Mouse (Mus musculus): ENCODE data around the gene Rsph1. TPM values are rescaled to one million over a fixed set of nuclear protein-coding genes. Genes with fewer than 3 reads are reported as not detected.

Rsph1 gene
- polyA plus RNA-seq, 1 experiment from 2014 or later, result 1.7 TPM

- no peak within 1 kb of the TSS for H3K27ac ChIP-seq (ENCODE audit: low read depth, low read length)
- no peaks in the 10 kb centered on the region for H3K27me3 ChIP-seq (ENCODE audit: control insufficient read depth, insufficient read depth, low read length)
- no peak within 1 kb of the TSS for H3K4me2 ChIP-seq
- H3K9ac ChIP-seq (ENCODE audit: low read depth, low read length), result no peak within 1 kb of the TSS
- no peaks in the 10 kb centered on the region for H3K36me3 ChIP-seq (ENCODE audit: control insufficient read depth, insufficient read depth, low read length)
- no peak within 1 kb of the TSS for H3K4me3 ChIP-seq (ENCODE audit: low read depth, low read length)
- H3K4me1 ChIP-seq (ENCODE audit: control insufficient read depth, insufficient read depth, low read length), result no peaks in the 10 kb centered on the region
- no peak for ATAC-seq (replicated peaks; ENCODE audit: insufficient number of reproducible peaks, low FRiP score, low TSS enrichment)
- 92% methylated on average over 1 of the region's 1 CpGs for WGBS (ENCODE audit: insufficient replicate concordance)
- H3K9me3 ChIP-seq (replicated peaks; ENCODE audit: control insufficient read depth, low read length), result no peaks in the 10 kb centered on the region
Measured at GRCm38 (mm10) chr17:31286492-31286891, 9.3 kb upstream of the Rsph1 start, which contains the start of gene Slc37a1. Slc37a1 (plus strand) TSS chr17:31286792.

GRCm38 (mm10) chr17:31285867-31286266, 8.7 kb upstream of the Rsph1 start:
- WGBS (ENCODE audit: insufficient replicate concordance), result 78% methylated on average over 2 of the region's 2 CpGs
- Histone ChIP-seq H3K27me3 (ENCODE audit: control insufficient read depth, insufficient read depth, low read length) (no peaks in the 10 kb centered on the region), H3K27ac (ENCODE audit: low read depth, low read length) (no peak overlapping the region), H3K9ac (ENCODE audit: low read depth, low read length) (no peak overlapping the region), H3K4me2 (no peak overlapping the region), H3K4me1 (ENCODE audit: control insufficient read depth, insufficient read depth, low read length) (no peaks in the 10 kb centered on the region), H3K36me3 (ENCODE audit: control insufficient read depth, insufficient read depth, low read length) (no peaks in the 10 kb centered on the region), H3K9me3 (replicated peaks; ENCODE audit: control insufficient read depth, low read length) (no peaks in the 10 kb centered on the region), H3K4me3 (ENCODE audit: low read depth, low read length) (no peak overlapping the region)
- ATAC-seq (replicated peaks; ENCODE audit: insufficient number of reproducible peaks, low FRiP score, low TSS enrichment), result no peak

- Histone ChIP-seq H3K4me1 (ENCODE audit: control insufficient read depth, insufficient read depth, low read length) (no peaks in the 10 kb centered on the region), H3K9me3 (replicated peaks; ENCODE audit: control insufficient read depth, low read length) (no peaks in the 10 kb centered on the region), H3K27ac (ENCODE audit: low read depth, low read length) (no peak overlapping the region), H3K4me2 (no peak overlapping the region), H3K9ac (ENCODE audit: low read depth, low read length) (no peak overlapping the region), H3K27me3 (ENCODE audit: control insufficient read depth, insufficient read depth, low read length) (no peaks in the 10 kb centered on the region), H3K36me3 (ENCODE audit: control insufficient read depth, insufficient read depth, low read length) (no peaks in the 10 kb centered on the region), H3K4me3 (ENCODE audit: low read depth, low read length) (no peak overlapping the region)
- no peak for ATAC-seq (replicated peaks; ENCODE audit: insufficient number of reproducible peaks, low FRiP score, low TSS enrichment)
- WGBS (ENCODE audit: insufficient replicate concordance), result 34% methylated on average over 7 of the region's 7 CpGs
Measured at GRCm38 (mm10) chr17:31282687-31283053, 5.5 kb upstream of the Rsph1 start.

GRCm38 (mm10) chr17:31281830-31282686, 4.9 kb upstream of the Rsph1 start:
- no peak for ATAC-seq (replicated peaks; ENCODE audit: insufficient number of reproducible peaks, low FRiP score, low TSS enrichment)
- WGBS (ENCODE audit: insufficient replicate concordance), result 42% methylated on average over 19 of the region's 19 CpGs
- no peak overlapping the region for H3K4me3 ChIP-seq (ENCODE audit: low read depth, low read length)

GRCm38 (mm10) chr17:31280269-31280668, 3.1 kb upstream of the Rsph1 start:
- Histone ChIP-seq H3K36me3 (ENCODE audit: control insufficient read depth, insufficient read depth, low read length) (no peaks in the 10 kb centered on the region), H3K4me2 (no peak overlapping the region), H3K9ac (ENCODE audit: low read depth, low read length) (no peak overlapping the region), H3K27me3 (ENCODE audit: control insufficient read depth, insufficient read depth, low read length) (no peaks in the 10 kb centered on the region), H3K4me3 (ENCODE audit: low read depth, low read length) (no peak overlapping the region), H3K4me1 (ENCODE audit: control insufficient read depth, insufficient read depth, low read length) (no peaks in the 10 kb centered on the region), H3K9me3 (replicated peaks; ENCODE audit: control insufficient read depth, low read length) (no peaks in the 10 kb centered on the region), H3K27ac (ENCODE audit: low read depth, low read length) (no peak overlapping the region)
- ATAC-seq (replicated peaks; ENCODE audit: insufficient number of reproducible peaks, low FRiP score, low TSS enrichment), result no peak
- 46% methylated on average over 6 of the region's 6 CpGs for WGBS (ENCODE audit: insufficient replicate concordance)

More at GRCm38 (mm10) chr17:31281830-31282686, 4.9 kb upstream of the Rsph1 start:
- no peaks in the 10 kb centered on the region for H3K27me3 ChIP-seq (ENCODE audit: control insufficient read depth, insufficient read depth, low read length)
- no peak overlapping the region for H3K9ac ChIP-seq (ENCODE audit: low read depth, low read length)
- H3K4me2 ChIP-seq, result no peak overlapping the region
- H3K36me3 ChIP-seq (ENCODE audit: control insufficient read depth, insufficient read depth, low read length), result no peaks in the 10 kb centered on the region
- no peak overlapping the region for H3K27ac ChIP-seq (ENCODE audit: low read depth, low read length)
- no peaks in the 10 kb centered on the region for H3K4me1 ChIP-seq (ENCODE audit: control insufficient read depth, insufficient read depth, low read length)
- no peaks in the 10 kb centered on the region for H3K9me3 ChIP-seq (replicated peaks; ENCODE audit: control insufficient read depth, low read length)

GRCm38 (mm10) chr17:31279541-31279940, 2.4 kb upstream of the Rsph1 start:
- no peak overlapping the region for H3K4me3 ChIP-seq (ENCODE audit: low read depth, low read length)
- WGBS (ENCODE audit: insufficient replicate concordance), result 60% methylated on average over 9 of the region's 9 CpGs

DNA sequence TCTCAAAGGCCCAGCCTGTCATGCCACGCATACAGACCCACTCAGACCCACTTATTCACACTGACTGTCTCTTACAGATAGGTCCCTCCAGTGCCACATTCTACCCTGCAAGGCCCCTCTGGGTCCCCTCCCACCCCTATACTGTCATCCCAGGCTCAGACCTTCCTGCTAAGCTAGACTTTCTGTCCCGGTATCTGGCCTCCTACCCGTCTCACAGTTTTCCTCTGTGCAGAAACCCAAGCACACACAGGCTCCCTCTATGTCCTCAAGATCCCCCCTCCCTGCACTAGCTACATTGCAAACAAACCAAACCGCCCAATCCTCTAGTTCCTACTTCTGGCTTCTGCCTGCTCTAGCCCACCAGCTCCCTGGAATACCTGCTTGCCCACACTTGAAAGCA, 748 bp upstream of the Rsph1 start:
- Histone ChIP-seq H3K36me3 (ENCODE audit: control insufficient read depth, insufficient read depth, low read length) (no peaks in the 10 kb centered on the region), H3K27me3 (ENCODE audit: control insufficient read depth, insufficient read depth, low read length) (no peaks in the 10 kb centered on the region), H3K9me3 (replicated peaks; ENCODE audit: control insufficient read depth, low read length) (no peaks in the 10 kb centered on the region), H3K4me1 (ENCODE audit: control insufficient read depth, insufficient read depth, low read length) (no peaks in the 10 kb centered on the region), H3K4me2 (no peak overlapping the region), H3K27ac (ENCODE audit: low read depth, low read length) (no peak overlapping the region), H3K9ac (ENCODE audit: low read depth, low read length) (no peak overlapping the region), H3K4me3 (ENCODE audit: low read depth, low read length) (no peak overlapping the region)
- WGBS (ENCODE audit: insufficient replicate concordance), result 65% methylated on average over 4 of the region's 4 CpGs
- no peak for ATAC-seq (replicated peaks; ENCODE audit: insufficient number of reproducible peaks, low FRiP score, low TSS enrichment)

More at GRCm38 (mm10) chr17:31279541-31279940, 2.4 kb upstream of the Rsph1 start:
- Histone ChIP-seq H3K27ac (ENCODE audit: low read depth, low read length) (no peak overlapping the region), H3K9ac (ENCODE audit: low read depth, low read length) (no peak overlapping the region), H3K9me3 (replicated peaks; ENCODE audit: control insufficient read depth, low read length) (no peaks in the 10 kb centered on the region), H3K4me2 (no peak overlapping the region), H3K4me1 (ENCODE audit: control insufficient read depth, insufficient read depth, low read length) (no peaks in the 10 kb centered on the region), H3K27me3 (ENCODE audit: control insufficient read depth, insufficient read depth, low read length) (no peaks in the 10 kb centered on the region), H3K36me3 (ENCODE audit: control insufficient read depth, insufficient read depth, low read length) (no peaks in the 10 kb centered on the region)
- no peak for ATAC-seq (replicated peaks; ENCODE audit: insufficient number of reproducible peaks, low FRiP score, low TSS enrichment)

DNA sequence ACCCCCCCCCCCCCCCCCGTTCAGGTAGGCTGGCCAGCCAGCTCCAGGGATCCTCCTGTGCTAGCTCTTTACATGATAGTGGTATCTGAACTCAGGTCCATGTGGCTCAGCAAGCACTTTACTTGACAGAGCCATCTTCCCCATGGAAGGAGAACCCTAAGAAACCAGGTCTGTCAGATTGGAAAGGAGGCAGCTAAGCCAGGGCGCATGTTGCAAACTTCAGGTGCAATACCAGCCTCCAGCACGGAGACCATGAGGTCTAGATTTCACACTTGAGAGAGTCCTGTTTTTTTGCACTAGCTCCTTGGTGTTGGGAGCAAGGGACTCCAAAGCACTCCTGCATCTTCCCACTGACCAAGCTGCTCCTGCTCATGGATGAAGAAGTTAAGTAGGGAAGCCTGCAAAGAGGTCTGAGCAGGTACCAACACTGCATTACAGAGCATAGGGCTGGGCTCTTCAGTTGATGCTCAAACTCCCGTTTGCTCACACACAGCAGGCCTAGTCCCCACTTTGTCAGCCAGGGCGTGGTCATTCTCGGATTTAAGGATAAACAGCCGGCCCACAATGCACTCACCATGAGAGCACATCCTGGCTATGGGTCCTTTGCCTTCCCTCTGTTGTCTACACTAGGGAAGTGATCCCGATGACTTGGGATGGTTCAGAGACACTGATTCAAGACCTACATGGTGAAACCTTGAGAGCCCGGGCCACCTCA, 819 bp downstream of the Rsph1 start:
- 26% methylated on average over 9 of the region's 9 CpGs for WGBS (ENCODE audit: insufficient replicate concordance)
- Histone ChIP-seq H3K9ac (ENCODE audit: low read depth, low read length) (0 out of 2 replicates have a peak overlapping the region, but pooled peaks have one; percentile 35), H3K9me3 (replicated peaks; ENCODE audit: control insufficient read depth, low read length) (no peaks in the 10 kb centered on the region), H3K4me3 (ENCODE audit: low read depth, low read length) (peak overlapping the region; percentile 53), H3K27me3 (ENCODE audit: control insufficient read depth, insufficient read depth, low read length) (no peaks in the 10 kb centered on the region), H3K4me1 (ENCODE audit: control insufficient read depth, insufficient read depth, low read length) (no peaks in the 10 kb centered on the region), H3K36me3 (ENCODE audit: control insufficient read depth, insufficient read depth, low read length) (no peaks in the 10 kb centered on the region), H3K4me2 (peak overlapping the region; percentile 78), H3K27ac (ENCODE audit: low read depth, low read length) (no peak overlapping the region)
- no peak for ATAC-seq (replicated peaks; ENCODE audit: insufficient number of reproducible peaks, low FRiP score, low TSS enrichment)

Measured in heart, embryonic 11.5 days (tissue).